Comparison of ENCODE assay signal across 20 mouse cellular contexts in the genomic region with DNA sequence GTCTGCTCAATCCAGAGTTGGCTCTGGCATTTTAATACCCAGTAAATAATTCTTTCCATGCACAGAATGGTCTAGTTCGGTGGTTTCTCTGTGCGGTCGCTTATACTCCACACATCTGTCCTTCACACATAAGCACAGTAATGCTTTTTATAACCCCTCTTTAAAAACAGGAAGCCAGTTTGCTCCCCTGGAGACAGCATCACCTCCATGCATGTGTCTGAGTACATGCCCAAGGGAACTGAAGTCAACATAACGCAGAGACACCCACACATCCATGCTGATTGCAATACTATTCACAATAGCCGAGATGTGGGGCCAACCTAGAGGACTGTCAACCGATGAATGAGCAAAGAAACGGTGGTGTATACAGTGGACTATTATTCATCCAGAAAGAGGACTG.
"Had no signal": no experiment of that assay in that cellular context is flagged by ENCODE, and none has a peak within 500 bp of the region (broad histone marks: within the 10 kb centered on the region; RNA-seq: fewer than 3 reads in every experiment).

No protein-coding gene starts in this region.

- H3K27ac ChIP-seq: liver, embryonic 13.5 days; liver, embryonic 15.5 days; midbrain, embryonic 10.5 days; midbrain, embryonic 12.5 days; neural tube, embryonic 13.5 days; neural tube, embryonic 15.5 days; stomach, embryonic 15.5 days; stomach, postnatal 0 days had no signal

- H3K4me3 ChIP-seq: liver, embryonic 13.5 days; liver, embryonic 15.5 days; midbrain, embryonic 10.5 days; midbrain, embryonic 12.5 days; myocyte; neural tube, embryonic 13.5 days; neural tube, embryonic 15.5 days; stomach, embryonic 15.5 days had no signal

- ATAC-seq: midbrain, embryonic 16.5 days had no signal

- H3K36me3 ChIP-seq: liver, embryonic 13.5 days; liver, embryonic 15.5 days; midbrain, embryonic 10.5 days; midbrain, embryonic 12.5 days; neural tube, embryonic 13.5 days; neural tube, embryonic 15.5 days; stomach, embryonic 15.5 days had no signal

- H3K4me2 ChIP-seq: liver, embryonic 13.5 days; liver, embryonic 15.5 days; lung, embryonic 14.5 days; midbrain, embryonic 12.5 days; neural tube, embryonic 13.5 days; neural tube, embryonic 15.5 days; stomach, embryonic 15.5 days had no signal

- H3K9me3 ChIP-seq: liver, embryonic 13.5 days; liver, embryonic 15.5 days; midbrain, embryonic 10.5 days; midbrain, embryonic 12.5 days; neural tube, embryonic 13.5 days; neural tube, embryonic 15.5 days; stomach, embryonic 15.5 days had no signal

- H3K9ac ChIP-seq: liver, embryonic 13.5 days; liver, embryonic 15.5 days; lung, embryonic 14.5 days; midbrain, embryonic 12.5 days; neural tube, embryonic 13.5 days; neural tube, embryonic 15.5 days; stomach, embryonic 15.5 days had no signal

- DNase-seq: liver, embryonic 13.5 days; lung, adult 18-20 months; lung, embryonic 14.5 days; lung, postnatal 10 days; lung, postnatal 4 days; midbrain, embryonic 14.5 days; right cerebral cortex, postnatal 25 days; right cerebral cortex, postnatal 4 days; spleen, adult 18-20 months; thymus, adult 2 months; thymus, postnatal 25 days had no signal

- H3K27me3 ChIP-seq: liver, embryonic 13.5 days; liver, embryonic 15.5 days; midbrain, embryonic 12.5 days; neural tube, embryonic 13.5 days; neural tube, embryonic 15.5 days; stomach, embryonic 15.5 days had no signal

- H3K4me1 ChIP-seq: liver, embryonic 13.5 days; liver, embryonic 15.5 days; midbrain, embryonic 10.5 days; midbrain, embryonic 12.5 days; neural tube, embryonic 13.5 days; neural tube, embryonic 15.5 days; stomach, embryonic 15.5 days had no signal
